Mouse (Mus musculus): ENCODE data around the gene Gdf15. TPM values are rescaled to one million over a fixed set of nuclear protein-coding genes. Genes with fewer than 3 reads are reported as not detected.

The Gdf15 gene
- total and polyA plus RNA-seq, 3 experiments, result 0.15 to 0.63 TPM; not detected in 1

- Histone ChIP-seq H3K79me2 (ENCODE audit: control insufficient read depth, insufficient read depth, low read length, poor library complexity) (no peaks in the 10 kb centered on the region), H3K4me3 (ENCODE audit: control insufficient read depth in 1 of 2, insufficient read depth in 1 of 2, low read depth in 2 of 2, low read length in 2 of 2) (no peak overlapping the region), H3K9ac (ENCODE audit: control insufficient read depth, low read depth, low read length, poor library complexity, severe bottlenecking) (no peak overlapping the region), H3K9me3 (replicated peaks; ENCODE audit: insufficient read depth, low read length) (no peaks in the 10 kb centered on the region), H3K36me3 (ENCODE audit: control insufficient read depth in 1 of 2, insufficient read depth in 2 of 2, low read length in 2 of 2) (peaks cover 2 to 24% of the 10 kb centered on the region in 2 experiments; a peak in 3 of 4 replicates), H3K27ac (ENCODE audit: control insufficient read depth, low read depth, low read length) (no peak overlapping the region), H3K27me3 (ENCODE audit: control insufficient read depth in 1 of 2, insufficient read depth in 2 of 2, low read length in 2 of 2) (no peaks in the 10 kb centered on the region), H3K4me1 (ENCODE audit: control insufficient read depth in 1 of 2, insufficient read depth in 2 of 2, low read length in 2 of 2) (peaks cover 9 to 30% of the 10 kb centered on the region in 2 experiments)
- no peak for DNase-seq (ENCODE audit: low read depth, low spot score)
- TF ChIP-seq POLR2AphosphoS5 (IDR thresholded peaks at IDR 0.05; ENCODE audit: borderline replicate concordance, low read depth, low read length) (no peak), ZMIZ1 (IDR thresholded peaks at IDR 0.05; ENCODE audit: low read depth, low read length) (no peak), TCF12 (IDR thresholded peaks at IDR 0.05; ENCODE audit: low read depth, low read length) (no peak), CHD1 (IDR thresholded peaks at IDR 0.05; ENCODE audit: low read depth, low read length) (no peak), EP300 (IDR thresholded peaks at IDR 0.05; ENCODE audit: low read depth in 1 of 2, low read length in 2 of 2) (no peak), UBTF (IDR thresholded peaks at IDR 0.05; ENCODE audit: borderline replicate concordance, insufficient read depth, low read depth, low read length) (no peak), GATA1 (IDR thresholded peaks at IDR 0.05; ENCODE audit: low read depth, low read length) (no peak), CHD2 (IDR thresholded peaks at IDR 0.05; ENCODE audit: low read length) (no peak), RAD21 (IDR thresholded peaks at IDR 0.05; ENCODE audit: low read depth, low read length) (no peak), KAT2A (conservative IDR thresholded peaks at IDR 0.05; ENCODE audit: low read depth, low read length) (no peak), USF2 (IDR thresholded peaks at IDR 0.05; ENCODE audit: borderline replicate concordance in 1 of 2, insufficient read depth in 1 of 2, low read depth in 1 of 2, low read length in 2 of 2) (no peak), ZKSCAN1 (IDR thresholded peaks at IDR 0.05; ENCODE audit: low read depth, low read length) (no peak), CTCF (IDR thresholded peaks at IDR 0.05 in 2 of 3, conservative IDR thresholded peaks at IDR 0.05 in 1 of 3; ENCODE audit: control insufficient read depth in 1 of 3, insufficient read depth in 1 of 3, low read depth in 2 of 3, low read length in 3 of 3, poor library complexity in 1 of 3, severe bottlenecking in 1 of 3) (no peak)
These were observed 15.8 kb upstream of the Gdf15 start for GRCm38 (mm10) chr8:70648164-70648442.

- Histone ChIP-seq H3K36me3 (ENCODE audit: control insufficient read depth in 1 of 2, insufficient read depth in 2 of 2, low read length in 2 of 2) (peaks cover 2 to 24% of the 10 kb centered on the region in 2 experiments; a peak in 3 of 4 replicates), H3K27me3 (ENCODE audit: control insufficient read depth in 1 of 2, insufficient read depth in 2 of 2, low read length in 2 of 2) (no peaks in the 10 kb centered on the region), H3K79me2 (ENCODE audit: control insufficient read depth, insufficient read depth, low read length, poor library complexity) (no peaks in the 10 kb centered on the region), H3K4me1 (ENCODE audit: control insufficient read depth in 1 of 2, insufficient read depth in 2 of 2, low read length in 2 of 2) (peaks cover 9 to 30% of the 10 kb centered on the region in 2 experiments), H3K27ac (ENCODE audit: control insufficient read depth, low read depth, low read length) (no peak overlapping the region), H3K9ac (ENCODE audit: control insufficient read depth, low read depth, low read length, poor library complexity, severe bottlenecking) (no peak overlapping the region), H3K9me3 (replicated peaks; ENCODE audit: insufficient read depth, low read length) (no peaks in the 10 kb centered on the region), H3K4me3 (ENCODE audit: control insufficient read depth in 1 of 2, insufficient read depth in 1 of 2, low read depth in 2 of 2, low read length in 2 of 2) (no peak overlapping the region)
- TF ChIP-seq USF2 (IDR thresholded peaks at IDR 0.05; ENCODE audit: borderline replicate concordance in 1 of 2, insufficient read depth in 1 of 2, low read depth in 1 of 2, low read length in 2 of 2) (no peak), POLR2AphosphoS5 (IDR thresholded peaks at IDR 0.05; ENCODE audit: borderline replicate concordance, low read depth, low read length) (no peak)
- no peak for DNase-seq (ENCODE audit: low read depth, low spot score)
These were observed 15.3 kb upstream of the Gdf15 start for GRCm38 (mm10) chr8:70647343-70648163.

All from MEL (cell line).